Mouse (Mus musculus) stomach, postnatal 0 days (tissue): ENCODE data around the gene Fam129a. TPM values are rescaled to one million over a fixed set of nuclear protein-coding genes. Genes with fewer than 3 reads are reported as not detected.
A peak's percentile ranks its signal among the peaks of the same experiment; 100 is the strongest.

Experiments
- ATAC-seq: fragments of 200-750 bp; cut with Nextera tagmentation; 2 replicates; pipeline ENCODE4 v1.8.0; 2017; ENCODE audit not compliant: low FRiP score, low TSS enrichment
- DNase-seq: peaks from one replicate; pipeline ENCODE4 v3.0.0-alpha.2; 2016; ENCODE audit warnings: low spot score
- H3K27ac ChIP-seq: fragments of 300-500 bp; sonication (generic); replicated peaks from 2 replicates; pipeline ENCODE4 v1.5.1; 2014; ENCODE audit warnings: mild to moderate bottlenecking, control low read depth
- H3K27me3 ChIP-seq: fragments of 300-500 bp; sonication (generic); 2 replicates; pipeline ENCODE4 v1.6.1; 2014; ENCODE audit warnings: low read length; ENCODE audit not compliant: control insufficient read depth, insufficient read depth
- H3K36me3 ChIP-seq: fragments of 300-500 bp; sonication (generic); 2 replicates; pipeline ENCODE4 v1.6.1; 2014; ENCODE audit warnings: low read length, mixed read lengths; ENCODE audit not compliant: control insufficient read depth, insufficient read depth
- H3K4me1 ChIP-seq: fragments of 300-500 bp; sonication (generic); replicated peaks from 2 replicates; pipeline ENCODE4 v1.6.1; 2014; ENCODE audit warnings: antibody characterized with exemption; ENCODE audit not compliant: control insufficient read depth, insufficient read depth
- H3K4me2 ChIP-seq: fragments of 300-500 bp; sonication (generic); replicated peaks from 2 replicates; pipeline ENCODE4 v1.6.1; 2014; ENCODE audit warnings: low read depth, mild to moderate bottlenecking, control low read depth, moderate library complexity
- H3K4me3 ChIP-seq: fragments of 300-500 bp; sonication (generic); 2 replicates; pipeline ENCODE4 v1.5.1; 2014; ENCODE audit warnings: low read depth, low read length, control low read depth
- H3K9ac ChIP-seq: fragments of 300-500 bp; sonication (generic); 2 replicates; pipeline ENCODE4 v1.6.1; 2014; ENCODE audit warnings: mild to moderate bottlenecking, low read length, control low read depth, mixed read lengths
- H3K9me3 ChIP-seq: fragments of 300-500 bp; sonication (generic); 2 replicates; pipeline ENCODE4 v1.6.1; 2016; ENCODE audit warnings: low read length; ENCODE audit not compliant: control insufficient read depth
- CTCF ChIP-seq: IDR thresholded peaks from 2 replicates; pipeline ENCODE4 v1.5.1; 2016; ENCODE audit warnings: antibody characterized with exemption, low read depth, mild to moderate bottlenecking, moderate library complexity
- EP300 ChIP-seq: optimal IDR thresholded peaks from 2 replicates; pipeline ENCODE3; 2016; ENCODE audit warnings: antibody characterized with exemption
- WGBS: fragments of 180-500 bp; shearing (Covaris S2); extraction: QIAGEN DNeasy Blood & Tissue Kit; methylation state at CpG from one replicate; pipeline ENCODE4 v1.1.7; 2014; 5-methylcytosine and 5-hydroxymethylcytosine counted together
- polyA plus RNA-seq: library from polyadenylated mRNA; unstranded; fragments of >200 nt; fragmentation: Nextera tagmentation; extraction: Ambion mirVana; gene quantifications from 2 replicates; pipeline ENCODE4 v1.2.1, GENCODE M21; 2015

Fam129a gene
- polyA plus RNA-seq, 1 experiment from 2014 or later = 23.5 TPM

DNA sequence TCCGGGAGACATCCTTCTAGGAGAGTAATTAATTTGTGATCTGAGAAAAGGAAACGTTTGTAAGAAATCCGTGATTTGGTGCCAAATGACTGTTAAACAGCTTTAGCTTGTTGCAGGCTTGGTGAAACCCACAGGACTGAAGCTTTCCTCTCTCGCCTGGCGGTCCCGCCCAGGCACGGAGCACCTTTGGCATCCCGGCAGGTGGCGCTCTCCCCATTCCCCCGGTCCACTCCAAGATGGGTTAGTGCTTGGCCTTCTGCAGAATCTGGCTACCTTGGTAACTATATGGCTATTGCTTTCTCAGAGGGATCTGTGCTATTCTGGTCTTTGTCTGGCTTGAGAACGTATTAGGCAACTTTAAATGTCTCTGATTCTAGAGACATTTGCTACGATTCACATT is 6.6 kb upstream of the Fam129a start:
- 12% methylated on average over 12 of the region's 12 CpGs for WGBS
- Histone ChIP-seq H3K4me3 (no peak overlapping the region), H3K36me3 (no peaks in the 10 kb centered on the region), H3K9ac (no peak overlapping the region), H3K27ac (no peak overlapping the region), H3K27me3 (no peaks in the 10 kb centered on the region), H3K4me1 (no peaks in the 10 kb centered on the region), H3K9me3 (no peaks in the 10 kb centered on the region), H3K4me2 (no peak overlapping the region)
- peak; percentile 88 for DNase-seq
- ATAC-seq = peak; percentile 83; the same call in 1 of the 2 replicates
- peak; percentile 96 for TF ChIP-seq CTCF
- no peak for TF ChIP-seq EP300

GRCm38 (mm10) chr1:151568682-151569081 is 2.3 kb upstream of the Fam129a start:
- H3K4me3 ChIP-seq = no peak overlapping the region
- no peaks in the 10 kb centered on the region for H3K36me3 ChIP-seq
- no peak for DNase-seq
- H3K4me2 ChIP-seq = no peak overlapping the region
- no peaks in the 10 kb centered on the region for H3K27me3 ChIP-seq
- no peak overlapping the region for H3K9ac ChIP-seq
- 65% methylated on average over 7 of the region's 7 CpGs for WGBS
- no peak for ATAC-seq
- TF ChIP-seq CTCF (no peak), EP300 (no peak)
- no peak overlapping the region for H3K27ac ChIP-seq
- H3K4me1 ChIP-seq = no peaks in the 10 kb centered on the region
- no peaks in the 10 kb centered on the region for H3K9me3 ChIP-seq

DNA sequence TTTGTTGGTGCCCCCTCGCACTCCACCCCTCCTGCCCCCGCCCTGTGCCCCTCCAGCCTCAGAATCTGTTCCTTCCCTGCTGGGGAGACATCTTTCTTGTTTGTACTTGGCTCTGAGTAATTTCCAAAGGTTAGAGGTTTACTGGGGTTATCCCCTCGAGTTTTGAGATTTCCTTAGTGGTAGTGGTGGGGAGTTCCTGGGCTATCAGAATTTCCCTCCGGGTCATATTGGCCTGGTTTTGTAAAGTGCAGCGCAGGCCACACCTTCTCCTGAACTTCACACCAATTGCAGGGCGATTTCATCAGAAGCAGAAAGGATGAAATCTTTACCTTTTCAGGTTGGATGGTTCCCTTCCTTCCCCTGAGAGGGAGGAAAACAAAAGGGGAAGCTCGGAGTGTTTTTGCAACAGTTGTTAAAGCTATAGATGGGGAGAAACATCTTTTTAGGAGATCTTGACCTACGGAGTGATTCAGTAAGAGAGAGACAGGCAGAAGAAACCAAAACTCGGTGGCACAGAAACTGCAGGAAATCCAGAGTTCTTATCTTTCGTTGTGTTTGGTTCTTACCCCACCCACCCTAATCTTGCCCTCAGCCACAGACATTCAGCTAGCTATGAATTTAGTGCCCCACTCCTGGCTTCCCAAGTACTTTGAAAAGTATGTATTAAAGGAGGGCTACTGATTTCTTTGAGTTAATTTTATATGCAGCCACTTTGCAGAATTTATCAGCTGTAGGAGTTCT is 1.0 kb downstream of the Fam129a start:
- no peak for DNase-seq
- no peaks in the 10 kb centered on the region for H3K36me3 ChIP-seq
- H3K4me3 ChIP-seq = peak overlapping the region; percentile 69
- TF ChIP-seq CTCF (no peak), EP300 (no peak)
- peak overlapping the region; percentile 77 for H3K9ac ChIP-seq
- H3K4me1 ChIP-seq = no peaks in the 10 kb centered on the region
- H3K27me3 ChIP-seq = no peaks in the 10 kb centered on the region
- peak overlapping the region; percentile 74 for H3K27ac ChIP-seq
- WGBS = 19% methylated on average over 10 of the region's 10 CpGs
- H3K4me2 ChIP-seq = peak overlapping the region; percentile 93
- no peaks in the 10 kb centered on the region for H3K9me3 ChIP-seq
- ATAC-seq = peak; percentile 41; the same call in 1 of the 2 replicates

GRCm38 (mm10) chr1:151572601-151573320 is 1.8 kb downstream of the Fam129a start:
- Histone ChIP-seq H3K27ac (no peak overlapping the region), H3K9ac (no peak overlapping the region), H3K36me3 (no peaks in the 10 kb centered on the region), H3K4me2 (peak overlapping the region; percentile 93), H3K9me3 (no peaks in the 10 kb centered on the region), H3K4me1 (no peaks in the 10 kb centered on the region), H3K27me3 (no peaks in the 10 kb centered on the region), H3K4me3 (peak overlapping the region; percentile 14; the same call in 1 of the 2 replicates)
- WGBS = 58% methylated on average over 7 of the region's 7 CpGs
- DNase-seq (no peak), ATAC-seq (no peak)
- no peak for TF ChIP-seq EP300
- TF ChIP-seq CTCF = peak; percentile 39

DNA sequence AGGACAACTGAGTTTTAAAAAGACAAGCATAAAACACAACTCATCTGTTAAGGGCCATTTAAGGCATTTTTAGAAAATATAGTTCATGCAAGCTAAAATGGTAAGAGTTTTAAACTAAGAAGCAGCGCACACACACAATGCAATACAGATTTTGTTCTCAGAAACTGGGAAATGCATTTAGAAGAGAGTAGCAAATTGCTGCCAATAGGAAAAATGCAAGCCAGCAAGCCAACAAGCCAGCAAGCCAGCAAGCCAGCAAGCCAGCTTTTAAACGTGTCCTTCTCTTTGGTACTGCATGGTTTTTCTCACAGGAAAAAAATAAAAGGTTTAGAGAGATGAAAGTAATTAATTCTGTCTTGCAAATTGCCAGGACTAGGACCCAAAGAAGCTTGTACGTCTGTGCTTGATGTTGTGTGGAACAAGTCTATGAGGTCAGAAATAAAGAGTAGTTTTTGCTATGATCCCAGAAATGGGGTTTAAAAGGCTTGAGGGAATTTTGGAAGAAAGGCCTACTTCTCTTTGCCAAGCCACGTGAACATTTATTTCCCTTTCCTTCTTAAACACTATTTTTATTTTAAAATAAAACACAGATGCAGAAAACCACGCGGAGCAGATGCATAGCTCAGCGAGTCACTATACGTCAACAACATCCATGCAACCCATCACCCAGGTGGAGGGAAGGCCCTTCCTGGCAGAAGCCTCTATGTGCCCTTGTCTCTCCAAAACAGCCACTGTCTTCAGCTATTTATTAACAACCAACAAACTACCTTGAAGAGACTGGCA is 9.4 kb downstream of the Fam129a start:
- Histone ChIP-seq H3K9ac (no peak overlapping the region), H3K27ac (no peak overlapping the region), H3K36me3 (no peaks in the 10 kb centered on the region), H3K4me1 (0 out of 2 replicates have a peak, but pooled peaks cover 3% of the 10 kb centered on the region), H3K9me3 (no peaks in the 10 kb centered on the region), H3K27me3 (no peaks in the 10 kb centered on the region), H3K4me3 (no peak overlapping the region), H3K4me2 (no peak overlapping the region)
- WGBS = 61% methylated on average over 8 of the region's 8 CpGs
- ATAC-seq = no peak
- no peak for DNase-seq
- TF ChIP-seq CTCF (no peak), EP300 (no peak)
